12 mouse cellular contexts compared by ENCODE assay signal in the genomic region with DNA sequence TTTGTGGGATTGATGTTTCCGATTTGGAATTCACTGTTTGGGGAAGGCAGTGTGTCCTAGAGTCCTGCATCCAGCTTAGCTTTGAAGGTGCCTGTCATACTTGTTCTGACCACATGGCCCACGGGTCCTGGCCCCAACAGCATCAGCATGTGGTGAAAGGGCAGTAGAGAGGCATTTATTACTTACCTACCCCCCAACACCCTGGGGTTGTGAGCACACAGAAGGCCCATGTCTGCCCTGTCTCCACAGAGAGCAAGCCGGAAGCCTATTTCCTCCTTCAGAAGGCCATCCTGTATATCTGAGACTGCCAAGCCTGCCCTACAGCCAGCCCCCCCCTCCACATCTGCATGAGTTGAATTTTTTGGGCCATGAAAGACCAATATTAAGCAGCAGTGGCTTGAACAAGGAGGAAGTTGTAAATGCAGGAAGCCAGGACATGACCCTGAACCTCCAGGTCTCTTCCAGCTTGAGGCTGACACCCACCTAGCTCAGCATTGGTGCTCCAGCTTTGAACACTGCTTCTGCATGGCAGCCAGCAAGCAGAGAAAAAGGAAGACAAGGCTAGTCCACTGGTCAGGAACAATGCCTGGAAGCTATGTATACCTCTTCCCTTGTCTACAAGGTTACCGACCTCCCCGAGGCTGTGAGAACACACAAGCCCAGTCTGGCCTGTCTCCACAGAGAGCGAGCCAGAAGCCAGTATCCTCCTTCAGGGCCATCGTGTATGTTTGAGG. TPM values are rescaled to one million over a fixed set of nuclear protein-coding genes. Genes with fewer than 3 reads are reported as not detected.
A peak's percentile ranks its signal among the peaks of the same experiment; 100 is the strongest.
DNase-seq lines count a peak whose midpoint lies in the region; ATAC-seq and TF ChIP-seq lines count a peak whose summit lies in the region.
"Had no signal": no experiment of that assay in that cellular context is flagged by ENCODE, and none has a peak within 500 bp of the region (broad histone marks: within the 10 kb centered on the region; RNA-seq: fewer than 3 reads in every experiment).

No protein-coding gene starts in this region.

- H3K4me1 ChIP-seq in spleen, adult 2 months (ENCODE audit: control insufficient read depth, insufficient read depth, insufficient read length), result peaks cover 24% of the 10 kb centered on the region
- peaks cover 34% of the 10 kb centered on the region for H3K4me1 ChIP-seq in liver, embryonic 12.5 days

- no peaks in the 10 kb centered on the region for H3K27me3 ChIP-seq in spleen, adult 2 months (ENCODE audit: control insufficient read depth, insufficient read depth, low read length)
- no peaks in the 10 kb centered on the region for H3K27me3 ChIP-seq in liver, embryonic 12.5 days (replicated peaks)

- DNase-seq in gastrocnemius, adult 2 months, result no peak
- DNase-seq in gastrocnemius, adult 18-20 months (ENCODE audit: low spot score), result no peak
- DNase-seq in spleen, adult 2 months (ENCODE audit: low read depth in 1 of 2, low spot score in 2 of 2), result no peak
- DNase-seq in spleen, adult 12 weeks (ENCODE audit: low spot score), result no peak
- no peak for DNase-seq in cerebellum, postnatal 4 days (ENCODE audit: low spot score in 2 of 2)
- DNase-seq in urinary bladder, postnatal 25 days (ENCODE audit: low spot score), result no peak
- no peak for DNase-seq in layer of hippocampus, postnatal 10 days (ENCODE audit: low spot score in 2 of 2)
- DNase-seq: cerebellum, adult 2 months; right cerebral cortex, postnatal 4 days had no signal

- no peak for TF ChIP-seq POLR2A in spleen, adult 2 months (IDR thresholded peaks at IDR 0.05; ENCODE audit: low read depth, low read length)

- no peak overlapping the region for H3K4me2 ChIP-seq in liver, embryonic 12.5 days

- H3K4me3 ChIP-seq in gastrocnemius, adult 2 months, result no peak overlapping the region
- H3K4me3 ChIP-seq in spleen, adult 2 months (ENCODE audit: extremely low read depth, insufficient read depth, insufficient read length), result no peak overlapping the region
- no peak overlapping the region for H3K4me3 ChIP-seq in liver, embryonic 12.5 days
- H3K4me3 ChIP-seq: erythroblast, embryonic 14.5 days; myocyte had no signal

- H3K9ac ChIP-seq in liver, embryonic 12.5 days, result no peak overlapping the region

- intact Hi-C loops in gastrocnemius, adult 2 months (cut with DNase I), result no loop called here

- no peak for TF ChIP-seq CTCF in gastrocnemius, adult 2 months (IDR thresholded peaks at IDR 0.05)
- no peak for TF ChIP-seq CTCF in spleen, adult 2 months (IDR thresholded peaks at IDR 0.05; ENCODE audit: extremely low read depth, insufficient read depth, insufficient read length, insufficient replicate concordance)

- ATAC-seq in liver, embryonic 12.5 days, result no peak

- peak overlapping the region; percentile 82 for H3K27ac ChIP-seq in gastrocnemius, adult 2 months
- peak overlapping the region; percentile 21; the same call in 1 of the 2 replicates for H3K27ac ChIP-seq in spleen, adult 2 months (ENCODE audit: insufficient read depth, low read length)
- peak overlapping the region; percentile 51 for H3K27ac ChIP-seq in liver, embryonic 12.5 days

- WGBS in spleen, adult 2 months, result 62% methylated on average over 7 of the region's 7 CpGs
- WGBS in liver, embryonic 12.5 days (ENCODE audit: insufficient replicate concordance), result 52% methylated on average over 7 of the region's 7 CpGs

- no peaks in the 10 kb centered on the region for H3K9me3 ChIP-seq in liver, embryonic 12.5 days (replicated peaks)

- no peaks in the 10 kb centered on the region for H3K36me3 ChIP-seq in spleen, adult 2 months (ENCODE audit: control insufficient read depth, insufficient read depth, low read length)
- no peaks in the 10 kb centered on the region for H3K36me3 ChIP-seq in liver, embryonic 12.5 days

RNA-seq across cellular contexts. Expression of a gene that starts 53.5 kb away (rescaled TPM):
- total RNA-seq in gastrocnemius, adult 2 months (2021), result 10 to 100 TPM; 20.7 to 28.3 TPM
- total RNA-seq in gastrocnemius, adult 18-20 months (2021), result 10 to 100 TPM; 26.9 to 29.7 TPM
- 3.8 and 4.4 TPM in 2 replicates for polyA plus RNA-seq in spleen, adult 2 months (2012; rRNA removed)
- polyA plus RNA-seq in liver, embryonic 12.5 days (2016; fragmentation: Nextera tagmentation; extraction: Ambion mirVana), result 3.9 and 4.2 TPM in 2 replicates
- total RNA-seq in layer of hippocampus, postnatal 10 days (2021), result 10 to 100 TPM; 65.8 to 70.8 TPM
- polyA plus RNA-seq: erythroblast, embryonic 14.5 days had no signal

Comparison
In these comparisons a context has a peak if more than half of its experiments do, and no peak if none do; other contexts are left out.
1. H3K27ac ChIP-seq: peak in every context shown above with its lines; median percentile 82 in gastrocnemius, adult 2 months; 51 in liver, embryonic 12.5 days; 21 in spleen, adult 2 months.